Mouse (Mus musculus) kidney, postnatal 10 days (tissue): Measurements from ENCODE around the gene Aktip.

Experiments
- DNase-seq: peaks from one replicate; pipeline ENCODE4 v3.0.0; 2021; ENCODE audit warnings: mixed read lengths

The Aktip gene

GRCm38 (mm10) chr8:91188152-91188551 lies 11.6 kb downstream of the Aktip start:
- no peak for DNase-seq

GRCm38 (mm10) chr8:91186372-91186771 lies 13.4 kb downstream of the Aktip start:
- no peak for DNase-seq

- DNase-seq = no peak
Observed at GRCm38 (mm10) chr8:91177708-91178107, 22.1 kb downstream of the Aktip start.

GRCm38 (mm10) chr8:91176176-91176575 lies 23.6 kb downstream of the Aktip start:
- DNase-seq = no peak

GRCm38 (mm10) chr8:91171605-91172004 lies 28.2 kb downstream of the Aktip start:
- DNase-seq = no peak

GRCm38 (mm10) chr8:91170914-91171313 lies 28.9 kb downstream of the Aktip start:
- no peak for DNase-seq

GRCm38 (mm10) chr8:91170152-91170551 lies 29.6 kb downstream of the Aktip start:
- peak; percentile 27 for DNase-seq

- no peak for DNase-seq
Observed at GRCm38 (mm10) chr8:91159959-91160800, 39.6 kb downstream of the Aktip start.

- DNase-seq = no peak
Observed at GRCm38 (mm10) chr8:91158617-91159016, 41.2 kb downstream of the Aktip start.

- DNase-seq = peak; percentile 75
Observed at GRCm38 (mm10) chr8:91154564-91154963, 45.2 kb downstream of the Aktip start.

- DNase-seq = no peak
Observed at GRCm38 (mm10) chr8:91153831-91154230, 45.9 kb downstream of the Aktip start.

- no peak for DNase-seq
Observed at GRCm38 (mm10) chr8:91151531-91151930, 48.2 kb downstream of the Aktip start.

- no peak for DNase-seq
Observed at GRCm38 (mm10) chr8:91149298-91149697, 50.5 kb downstream of the Aktip start.

GRCm38 (mm10) chr8:91148643-91149178 lies 51.1 kb downstream of the Aktip start:
- DNase-seq = peak; percentile 59

- DNase-seq = peak; percentile 69
Observed at GRCm38 (mm10) chr8:91147715-91148114, 52.1 kb downstream of the Aktip start.

- peak; percentile 56 for DNase-seq
Observed at GRCm38 (mm10) chr8:91140828-91141227, 58.9 kb downstream of the Aktip start.

- DNase-seq = peak; percentile 60
Observed at GRCm38 (mm10) chr8:91135308-91136181, 64.2 kb downstream of the Aktip start.

GRCm38 (mm10) chr8:91134659-91135058 lies 65.1 kb downstream of the Aktip start:
- DNase-seq = no peak

GRCm38 (mm10) chr8:91134070-91134475 lies 65.7 kb downstream of the Aktip start:
- peak; percentile 100 for DNase-seq

- DNase-seq = no peak
Observed at GRCm38 (mm10) chr8:91133441-91134069, 66.2 kb downstream of the Aktip start.

- no peak for DNase-seq
Observed at GRCm38 (mm10) chr8:91132731-91133130, 67.0 kb downstream of the Aktip start.

- DNase-seq = no peak
Observed at GRCm38 (mm10) chr8:91126786-91127185, 73.0 kb downstream of the Aktip start.

GRCm38 (mm10) chr8:91124315-91124714 lies 75.5 kb downstream of the Aktip start:
- no peak for DNase-seq
